Mouse (Mus musculus): ENCODE measurements around the gene Ankra2. TPM values are rescaled to one million over a fixed set of nuclear protein-coding genes. Genes with fewer than 3 reads are reported as not detected.

Ankra2 gene
- 26.6 and 30.2 TPM in 2 replicates for polyA plus RNA-seq (2014; fragmentation: Nextera tagmentation; extraction: Ambion mirVana)

GRCm38 (mm10) chr13:98262636-98263457 is at the start of gene Ankra2, which contains the start of gene Utp15:
Gene Ankra2, plus strand, starts transcription at chr13:98263074.
Gene Utp15, minus strand, starts transcription at chr13:98263041.
- H3K9ac ChIP-seq (ENCODE audit: low read depth, low read length): peak within 1 kb of the TSS; percentile 87
- WGBS: under 1% methylated on average over 33 of the region's 71 CpGs
- peak within 1 kb of the TSS; percentile 92 for H3K4me2 ChIP-seq (ENCODE audit: low read depth, low read length)
- peak; percentile 99 for ATAC-seq (ENCODE audit: low read depth)
- H3K9me3 ChIP-seq (ENCODE audit: control insufficient read depth, low read length): no peaks in the 10 kb centered on the region
- peak within 1 kb of the TSS; percentile 95 for H3K4me3 ChIP-seq (ENCODE audit: low read depth, low read length)
- peak; percentile 98 for DNase-seq (ENCODE audit: low spot score)
- no peaks in the 10 kb centered on the region for H3K27me3 ChIP-seq (replicated peaks; ENCODE audit: control insufficient read depth, insufficient read depth, low read length)
- peaks cover 36% of the 10 kb centered on the region for H3K36me3 ChIP-seq (ENCODE audit: control insufficient read depth, insufficient read depth, low read length)
- peaks cover 14% of the 10 kb centered on the region for H3K4me1 ChIP-seq (ENCODE audit: control insufficient read depth, insufficient read depth, low read length)
- peak within 1 kb of the TSS; percentile 78 for H3K27ac ChIP-seq (replicated peaks; ENCODE audit: low read depth, low read length)

- Histone ChIP-seq H3K4me2 (ENCODE audit: low read depth, low read length) (peak overlapping the region; percentile 36), H3K4me1 (ENCODE audit: control insufficient read depth, insufficient read depth, low read length) (no peaks in the 10 kb centered on the region), H3K27ac (replicated peaks; ENCODE audit: low read depth, low read length) (no peak overlapping the region), H3K27me3 (replicated peaks; ENCODE audit: control insufficient read depth, insufficient read depth, low read length) (no peaks in the 10 kb centered on the region), H3K4me3 (ENCODE audit: low read depth, low read length) (no peak overlapping the region), H3K9me3 (ENCODE audit: control insufficient read depth, low read length) (no peaks in the 10 kb centered on the region), H3K36me3 (ENCODE audit: control insufficient read depth, insufficient read depth, low read length) (no peaks in the 10 kb centered on the region), H3K9ac (ENCODE audit: low read depth, low read length) (no peak overlapping the region)
- 32% methylated on average over 12 of the region's 12 CpGs for WGBS
- ATAC-seq (ENCODE audit: low read depth) (peak; percentile 71), DNase-seq (ENCODE audit: low spot score) (peak; percentile 53)
Observed at GRCm38 (mm10) chr13:98222848-98223247, 40.0 kb upstream of the Ankra2 start.

GRCm38 (mm10) chr13:98226225-98226624 is 36.6 kb upstream of the Ankra2 start:
- no peaks in the 10 kb centered on the region for H3K4me1 ChIP-seq (ENCODE audit: control insufficient read depth, insufficient read depth, low read length)
- DNase-seq (ENCODE audit: low spot score) (no peak), ATAC-seq (ENCODE audit: low read depth) (no peak)
- H3K9me3 ChIP-seq (ENCODE audit: control insufficient read depth, low read length): no peaks in the 10 kb centered on the region
- H3K4me2 ChIP-seq (ENCODE audit: low read depth, low read length): no peak overlapping the region
- 62% methylated on average over 2 of the region's 2 CpGs for WGBS
- no peak overlapping the region for H3K9ac ChIP-seq (ENCODE audit: low read depth, low read length)
- no peaks in the 10 kb centered on the region for H3K36me3 ChIP-seq (ENCODE audit: control insufficient read depth, insufficient read depth, low read length)
- no peak overlapping the region for H3K4me3 ChIP-seq (ENCODE audit: low read depth, low read length)
- H3K27me3 ChIP-seq (replicated peaks; ENCODE audit: control insufficient read depth, insufficient read depth, low read length): no peaks in the 10 kb centered on the region
- no peak overlapping the region for H3K27ac ChIP-seq (replicated peaks; ENCODE audit: low read depth, low read length)

GRCm38 (mm10) chr13:98230511-98230910 is 32.4 kb upstream of the Ankra2 start:
- 89% methylated on average over 1 of the region's 1 CpGs for WGBS
- H3K4me2 ChIP-seq (ENCODE audit: low read depth, low read length): no peak overlapping the region
- no peaks in the 10 kb centered on the region for H3K36me3 ChIP-seq (ENCODE audit: control insufficient read depth, insufficient read depth, low read length)
- no peak overlapping the region for H3K27ac ChIP-seq (replicated peaks; ENCODE audit: low read depth, low read length)
- ATAC-seq (ENCODE audit: low read depth): no peak; the same call in 1 of the 2 replicates
- no peak for DNase-seq (ENCODE audit: low spot score)
- no peaks in the 10 kb centered on the region for H3K4me1 ChIP-seq (ENCODE audit: control insufficient read depth, insufficient read depth, low read length)
- no peaks in the 10 kb centered on the region for H3K27me3 ChIP-seq (replicated peaks; ENCODE audit: control insufficient read depth, insufficient read depth, low read length)
- H3K9ac ChIP-seq (ENCODE audit: low read depth, low read length): no peak overlapping the region
- H3K9me3 ChIP-seq (ENCODE audit: control insufficient read depth, low read length): no peaks in the 10 kb centered on the region
- no peak overlapping the region for H3K4me3 ChIP-seq (ENCODE audit: low read depth, low read length)

- Histone ChIP-seq H3K27ac (replicated peaks; ENCODE audit: low read depth, low read length) (no peak overlapping the region), H3K9ac (ENCODE audit: low read depth, low read length) (no peak overlapping the region), H3K9me3 (ENCODE audit: control insufficient read depth, low read length) (no peaks in the 10 kb centered on the region), H3K36me3 (ENCODE audit: control insufficient read depth, insufficient read depth, low read length) (no peaks in the 10 kb centered on the region), H3K4me2 (ENCODE audit: low read depth, low read length) (no peak overlapping the region), H3K27me3 (replicated peaks; ENCODE audit: control insufficient read depth, insufficient read depth, low read length) (no peaks in the 10 kb centered on the region), H3K4me3 (ENCODE audit: low read depth, low read length) (no peak overlapping the region), H3K4me1 (ENCODE audit: control insufficient read depth, insufficient read depth, low read length) (no peaks in the 10 kb centered on the region)
- ATAC-seq (ENCODE audit: low read depth): no peak
- no peak for DNase-seq (ENCODE audit: low spot score)
- WGBS: 67% methylated on average over 6 of the region's 6 CpGs
Observed at GRCm38 (mm10) chr13:98235451-98235850, 27.4 kb upstream of the Ankra2 start.

- Histone ChIP-seq H3K4me3 (ENCODE audit: low read depth, low read length) (no peak overlapping the region), H3K9me3 (ENCODE audit: control insufficient read depth, low read length) (no peaks in the 10 kb centered on the region), H3K4me2 (ENCODE audit: low read depth, low read length) (no peak overlapping the region), H3K27ac (replicated peaks; ENCODE audit: low read depth, low read length) (no peak overlapping the region), H3K4me1 (ENCODE audit: control insufficient read depth, insufficient read depth, low read length) (no peaks in the 10 kb centered on the region), H3K27me3 (replicated peaks; ENCODE audit: control insufficient read depth, insufficient read depth, low read length) (no peaks in the 10 kb centered on the region), H3K9ac (ENCODE audit: low read depth, low read length) (no peak overlapping the region), H3K36me3 (ENCODE audit: control insufficient read depth, insufficient read depth, low read length) (no peaks in the 10 kb centered on the region)
- ATAC-seq (ENCODE audit: low read depth): no peak
- DNase-seq (ENCODE audit: low spot score): peak; percentile 78
- 15% methylated on average over 12 of the region's 12 CpGs for WGBS
Observed at GRCm38 (mm10) chr13:98239978-98240641, 22.8 kb upstream of the Ankra2 start.

GRCm38 (mm10) chr13:98241531-98242282 is 21.2 kb upstream of the Ankra2 start:
- no peaks in the 10 kb centered on the region for H3K27me3 ChIP-seq (replicated peaks; ENCODE audit: control insufficient read depth, insufficient read depth, low read length)
- no peak overlapping the region for H3K27ac ChIP-seq (replicated peaks; ENCODE audit: low read depth, low read length)
- no peaks in the 10 kb centered on the region for H3K9me3 ChIP-seq (ENCODE audit: control insufficient read depth, low read length)
- no peaks in the 10 kb centered on the region for H3K36me3 ChIP-seq (ENCODE audit: control insufficient read depth, insufficient read depth, low read length)
- H3K4me1 ChIP-seq (ENCODE audit: control insufficient read depth, insufficient read depth, low read length): no peaks in the 10 kb centered on the region
- H3K4me2 ChIP-seq (ENCODE audit: low read depth, low read length): no peak overlapping the region
- 73% methylated on average over 9 of the region's 9 CpGs for WGBS
- ATAC-seq (ENCODE audit: low read depth): no peak
- no peak overlapping the region for H3K4me3 ChIP-seq (ENCODE audit: low read depth, low read length)
- no peak overlapping the region for H3K9ac ChIP-seq (ENCODE audit: low read depth, low read length)
- no peak for DNase-seq (ENCODE audit: low spot score)

GRCm38 (mm10) chr13:98244571-98245350 is 18.1 kb upstream of the Ankra2 start:
- 68% methylated on average over 5 of the region's 5 CpGs for WGBS
- no peak overlapping the region for H3K4me2 ChIP-seq (ENCODE audit: low read depth, low read length)
- no peak overlapping the region for H3K4me3 ChIP-seq (ENCODE audit: low read depth, low read length)
- no peak overlapping the region for H3K27ac ChIP-seq (replicated peaks; ENCODE audit: low read depth, low read length)
- no peaks in the 10 kb centered on the region for H3K4me1 ChIP-seq (ENCODE audit: control insufficient read depth, insufficient read depth, low read length)
- H3K9ac ChIP-seq (ENCODE audit: low read depth, low read length): no peak overlapping the region
- ATAC-seq (ENCODE audit: low read depth) (no peak), DNase-seq (ENCODE audit: low spot score) (peak; percentile 26)
- H3K36me3 ChIP-seq (ENCODE audit: control insufficient read depth, insufficient read depth, low read length): peaks cover 26% of the 10 kb centered on the region
- H3K27me3 ChIP-seq (replicated peaks; ENCODE audit: control insufficient read depth, insufficient read depth, low read length): no peaks in the 10 kb centered on the region
- H3K9me3 ChIP-seq (ENCODE audit: control insufficient read depth, low read length): no peaks in the 10 kb centered on the region
